Mouse (Mus musculus) heart, postnatal 0 days (tissue): ENCODE measurements at regions not wholly inside any gene's neighbourhood (a gene's known extent, or its start where the extent isn't known, plus 50 kb on each side); places are given as distances from the start of the nearest gene placed in this dataset.

Experiments used
- CTCF ChIP-seq: IDR thresholded peaks from 2 replicates; pipeline ENCODE4 v1.5.1; 2016; ENCODE audit warnings: antibody characterized with exemption, control low read depth, low read depth
- EP300 ChIP-seq: IDR thresholded peaks from 2 replicates; pipeline ENCODE4 v1.6.1; 2016; ENCODE audit warnings: antibody characterized with exemption, low read depth

DNA sequence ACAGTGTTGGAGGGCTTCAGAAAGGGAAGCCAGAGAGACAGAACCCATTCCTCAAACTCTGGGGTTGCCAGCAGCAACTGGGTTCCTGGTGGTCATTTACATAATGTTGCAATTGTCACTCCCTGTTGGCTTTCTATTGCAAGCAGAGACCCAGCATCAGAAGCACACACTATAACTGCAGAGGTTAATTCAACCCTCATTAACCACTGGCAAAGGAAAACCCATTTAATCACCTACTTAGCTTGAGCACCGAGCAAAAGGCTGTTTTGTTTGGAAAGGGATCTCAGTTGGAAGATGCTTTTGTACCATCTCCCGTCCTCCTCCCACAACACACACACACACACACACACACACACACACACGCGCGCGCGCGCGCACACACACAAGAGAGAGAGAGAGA lies 312.0 kb downstream of the Prdm2 start:
- TF ChIP-seq CTCF (no peak), EP300 (no peak)
